Mouse (Mus musculus): ENCODE measurements around the gene Apex1. TPM values are rescaled to one million over a fixed set of nuclear protein-coding genes. Genes with fewer than 3 reads are reported as not detected.
"Not testable (repeated sequence)": the region's sequence is repeated elsewhere in the genome, so short reads cannot be mapped to it uniquely, and the experiment has no call there.

Apex1 gene
- polyA plus RNA-seq, 1 experiment from 2014 or later: 126 TPM

DNA sequence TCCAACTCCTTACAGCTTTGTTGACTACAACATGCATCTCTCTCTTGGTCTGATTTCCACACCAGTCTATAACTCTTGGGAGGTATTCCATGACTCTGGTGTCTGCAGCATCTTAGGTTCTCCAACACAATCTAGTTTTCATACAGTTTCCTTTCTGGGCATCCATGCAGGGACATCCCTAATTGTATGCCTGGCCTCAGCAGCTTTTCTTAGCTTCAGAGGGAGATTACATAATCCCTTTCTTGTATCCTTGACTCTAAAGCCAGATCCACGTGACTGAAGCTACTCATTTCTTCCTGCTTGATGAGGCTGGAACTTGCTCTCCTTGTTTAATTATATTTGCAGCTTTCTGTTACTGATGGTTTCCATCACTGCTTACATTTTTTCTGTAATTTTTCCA, 11.9 kb downstream of the Apex1 start:
- Histone ChIP-seq H3K4me2 (ENCODE audit: low read depth, low read length) (no peak overlapping the region), H3K4me1 (ENCODE audit: control insufficient read depth, insufficient read depth, low read length) (peaks cover 3% of the 10 kb centered on the region; the same call in 1 of the 2 replicates), H3K9ac (ENCODE audit: low read length) (no peak overlapping the region), H3K9me3 (replicated peaks; ENCODE audit: control insufficient read depth, low read length) (no peaks in the 10 kb centered on the region), H3K27ac (ENCODE audit: low read length) (no peak overlapping the region), H3K27me3 (ENCODE audit: control insufficient read depth, insufficient read depth, low read length) (no peaks in the 10 kb centered on the region), H3K36me3 (ENCODE audit: control insufficient read depth, insufficient read depth) (no peaks in the 10 kb centered on the region), H3K4me3 (ENCODE audit: low read length) (no peak overlapping the region)
- ATAC-seq (replicated peaks; ENCODE audit: extremely low read depth, insufficient read depth, low FRiP score): no peak
- 46% methylated on average over 1 of the region's 1 CpGs for WGBS

DNA sequence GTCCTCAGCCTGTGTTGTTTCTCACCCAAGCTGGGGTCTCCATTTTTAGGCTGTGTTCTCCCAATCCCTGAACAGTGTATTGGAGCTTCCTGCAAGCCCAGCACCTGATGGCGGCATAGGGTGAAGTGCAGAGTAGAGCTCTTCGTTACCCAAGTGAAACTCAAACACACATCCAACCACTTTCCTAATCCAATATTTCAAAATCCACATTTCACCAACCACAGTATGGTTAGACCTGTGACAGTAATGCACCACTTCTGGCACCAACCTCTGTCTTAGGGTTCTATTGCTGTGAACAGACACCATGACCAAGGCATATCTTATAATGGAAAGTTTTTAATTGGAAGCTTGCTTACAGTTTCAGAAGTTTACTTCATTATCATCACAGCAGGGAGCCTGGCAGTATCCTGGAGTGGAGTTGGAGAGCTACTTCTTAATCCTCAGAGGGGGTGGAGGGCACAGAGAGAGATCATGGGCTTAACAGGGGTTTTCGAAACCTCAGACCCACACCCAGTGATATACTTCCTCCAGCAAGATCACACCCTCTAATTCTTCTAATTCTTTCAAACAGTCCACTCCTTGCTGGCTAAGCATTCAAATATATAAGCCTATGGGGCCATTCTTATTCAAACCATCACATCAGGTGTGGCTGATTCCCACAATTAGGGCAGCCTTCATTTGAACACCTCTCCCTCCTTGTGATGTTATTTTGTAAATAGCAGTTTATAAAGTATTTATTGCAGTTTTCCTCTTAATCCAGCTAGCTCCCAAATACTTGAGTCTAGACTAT, 13.5 kb downstream of the Apex1 start:
- Histone ChIP-seq H3K4me3 (ENCODE audit: low read length) (no peak overlapping the region), H3K9ac (ENCODE audit: low read length) (no peak overlapping the region), H3K36me3 (ENCODE audit: control insufficient read depth, insufficient read depth) (no peaks in the 10 kb centered on the region), H3K27ac (ENCODE audit: low read length) (no peak overlapping the region), H3K4me1 (ENCODE audit: control insufficient read depth, insufficient read depth, low read length) (no peaks in the 10 kb centered on the region), H3K27me3 (ENCODE audit: control insufficient read depth, insufficient read depth, low read length) (no peaks in the 10 kb centered on the region), H3K9me3 (replicated peaks; ENCODE audit: control insufficient read depth, low read length) (no peaks in the 10 kb centered on the region), H3K4me2 (ENCODE audit: low read depth, low read length) (no peak overlapping the region)
- ATAC-seq (replicated peaks; ENCODE audit: extremely low read depth, insufficient read depth, low FRiP score): no peak
- 86% methylated on average over 3 of the region's 3 CpGs for WGBS

DNA sequence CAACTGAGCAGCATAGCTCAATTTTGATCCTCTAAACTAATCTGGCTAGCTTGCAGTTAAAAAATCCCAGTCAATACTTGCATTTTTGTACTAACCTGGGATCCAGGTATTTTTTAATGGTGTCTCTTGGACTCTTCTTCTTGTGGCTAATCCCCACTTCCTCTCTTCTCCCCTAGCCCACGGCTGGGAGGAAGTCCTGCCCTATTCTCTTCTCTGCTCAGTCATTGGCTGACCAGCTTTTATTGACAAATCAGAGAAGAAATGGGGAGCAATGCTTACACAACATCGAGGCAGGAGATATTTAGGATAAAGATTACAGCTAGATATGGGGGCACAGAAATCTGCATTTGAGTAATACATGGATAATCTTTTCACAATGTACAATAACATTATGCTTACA, 14.2 kb downstream of the Apex1 start:
- no peak overlapping the region for H3K4me2 ChIP-seq (ENCODE audit: low read depth, low read length)
- no peaks in the 10 kb centered on the region for H3K9me3 ChIP-seq (replicated peaks; ENCODE audit: control insufficient read depth, low read length)
- H3K4me3 ChIP-seq (ENCODE audit: low read length): no peak overlapping the region
- no peaks in the 10 kb centered on the region for H3K36me3 ChIP-seq (ENCODE audit: control insufficient read depth, insufficient read depth)
- H3K27ac ChIP-seq (ENCODE audit: low read length): no peak overlapping the region
- no peaks in the 10 kb centered on the region for H3K27me3 ChIP-seq (ENCODE audit: control insufficient read depth, insufficient read depth, low read length)
- ATAC-seq (replicated peaks; ENCODE audit: extremely low read depth, insufficient read depth, low FRiP score): no peak
- H3K4me1 ChIP-seq (ENCODE audit: control insufficient read depth, insufficient read depth, low read length): peaks cover 3% of the 10 kb centered on the region
- WGBS: 30% methylated on average over 2 of the region's 2 CpGs
- H3K9ac ChIP-seq (ENCODE audit: low read length): no peak overlapping the region

DNA sequence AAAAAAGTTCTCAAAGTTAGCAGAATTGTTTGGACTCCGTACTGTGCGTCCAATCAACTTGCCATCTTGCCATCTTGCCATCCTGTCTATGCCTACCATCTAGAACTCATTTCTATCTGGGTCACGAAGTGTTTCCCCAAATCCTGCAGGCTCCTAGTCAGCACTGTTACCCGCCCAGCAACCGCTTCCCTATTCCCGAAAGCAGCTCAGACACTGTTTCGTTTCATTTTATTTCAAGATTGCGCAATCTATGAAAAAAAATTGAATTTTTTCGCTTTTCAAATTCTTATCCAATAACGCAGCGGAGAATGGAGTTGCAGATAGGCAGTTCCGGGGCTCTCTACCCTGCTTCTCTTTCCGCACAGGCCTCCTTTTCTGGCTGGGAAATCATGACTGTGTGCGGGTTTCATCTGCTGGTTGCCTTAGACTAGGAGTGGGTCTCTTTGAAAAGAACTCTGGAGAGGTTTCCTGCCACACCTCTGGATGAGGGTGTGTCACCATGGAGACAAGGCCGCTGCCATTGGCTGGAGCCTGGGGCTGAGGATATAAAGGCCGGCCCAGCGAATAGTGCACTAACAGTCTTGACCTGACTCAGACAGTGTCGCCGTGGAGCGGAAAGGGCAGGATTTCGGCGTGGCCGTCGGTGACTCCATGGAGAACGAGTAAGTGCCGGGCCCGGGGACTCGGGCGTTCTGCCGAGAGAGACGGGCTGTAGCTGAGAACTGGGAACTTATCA, 19.3 kb downstream of the Apex1 start, which contains the start of gene Gm49342:
Gene Gm49342, plus strand, starts transcription at position 586 of the 736 bp plus-strand sequence.
- peak; percentile 99 for ATAC-seq (replicated peaks; ENCODE audit: extremely low read depth, insufficient read depth, low FRiP score)
- WGBS: 13% methylated on average over 31 of the region's 31 CpGs

DNA sequence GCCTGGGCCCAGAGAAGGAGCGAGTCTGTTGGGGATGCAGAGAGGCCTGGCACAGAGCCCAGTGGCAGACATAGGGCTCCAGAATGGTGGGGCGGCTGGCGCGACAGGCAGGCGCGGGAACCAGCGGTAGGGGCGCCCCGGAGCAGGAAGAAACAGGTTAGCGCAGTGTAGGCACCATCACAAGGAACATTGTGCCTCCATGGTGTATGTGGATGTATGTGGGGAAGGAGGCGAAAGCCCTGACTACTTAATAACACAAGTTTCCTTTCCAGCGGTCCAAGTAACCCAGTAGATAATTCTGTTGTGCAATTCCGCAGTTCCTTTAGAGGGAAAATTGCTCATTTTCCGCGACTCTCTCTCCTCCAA, 19.9 kb downstream of the Apex1 start:
- ATAC-seq (replicated peaks; ENCODE audit: extremely low read depth, insufficient read depth, low FRiP score): peak; percentile 92
- Histone ChIP-seq H3K4me3 (ENCODE audit: low read length) (peak overlapping the region; percentile 52), H3K9ac (ENCODE audit: low read length) (peak overlapping the region; percentile 76), H3K27ac (ENCODE audit: low read length) (peak overlapping the region; percentile 89), H3K4me2 (ENCODE audit: low read depth, low read length) (peak overlapping the region; percentile 60)
- 1% methylated on average over 15 of the region's 15 CpGs for WGBS
- H3K4me1 ChIP-seq (ENCODE audit: control insufficient read depth, insufficient read depth, low read length); H3K9me3 ChIP-seq (replicated peaks; ENCODE audit: control insufficient read depth, low read length); H3K27me3 ChIP-seq (ENCODE audit: control insufficient read depth, insufficient read depth, low read length); H3K36me3 ChIP-seq (ENCODE audit: control insufficient read depth, insufficient read depth): not testable (repeated sequence)

More for the DNA sequence above, 19.3 kb downstream of the Apex1 start, which contains the start of gene Gm49342:
- Histone ChIP-seq H3K36me3 (ENCODE audit: control insufficient read depth, insufficient read depth) (no peaks in the 10 kb centered on the region), H3K4me1 (ENCODE audit: control insufficient read depth, insufficient read depth, low read length) (peaks cover 8% of the 10 kb centered on the region), H3K27me3 (ENCODE audit: control insufficient read depth, insufficient read depth, low read length) (no peaks in the 10 kb centered on the region), H3K9ac (ENCODE audit: low read length) (peak within 1 kb of the TSS; percentile 76), H3K4me3 (ENCODE audit: low read length) (peak within 1 kb of the TSS; percentile 52), H3K4me2 (ENCODE audit: low read depth, low read length) (peak within 1 kb of the TSS; percentile 60), H3K9me3 (replicated peaks; ENCODE audit: control insufficient read depth, low read length) (no peaks in the 10 kb centered on the region), H3K27ac (ENCODE audit: low read length) (peak within 1 kb of the TSS; percentile 89)

DNA sequence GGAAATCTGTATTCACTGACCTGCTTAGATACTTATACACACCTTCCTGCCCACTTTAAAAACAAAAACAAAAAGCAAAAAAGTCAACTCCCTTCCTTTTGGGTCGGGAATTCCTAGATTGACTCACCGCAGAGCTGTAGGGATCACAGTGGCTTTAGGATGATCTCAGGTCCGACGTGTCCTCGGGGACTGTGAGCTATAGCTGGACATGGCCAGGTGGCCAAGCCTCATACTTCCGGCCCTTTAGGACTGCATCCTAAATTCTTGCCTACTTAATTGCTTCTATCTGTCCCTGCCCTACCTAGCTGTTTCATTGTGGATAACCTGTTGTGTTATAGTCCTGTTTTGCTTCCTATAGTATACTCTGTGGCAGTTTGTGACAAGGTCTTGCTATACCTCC, 20.3 kb downstream of the Apex1 start:
- WGBS: 11% methylated on average over 6 of the region's 6 CpGs
- H3K27ac ChIP-seq (ENCODE audit: low read length): peak overlapping the region; percentile 89
- ATAC-seq (replicated peaks; ENCODE audit: extremely low read depth, insufficient read depth, low FRiP score); H3K36me3 ChIP-seq (ENCODE audit: control insufficient read depth, insufficient read depth); H3K4me1 ChIP-seq (ENCODE audit: control insufficient read depth, insufficient read depth, low read length); H3K27me3 ChIP-seq (ENCODE audit: control insufficient read depth, insufficient read depth, low read length); H3K9me3 ChIP-seq (replicated peaks; ENCODE audit: control insufficient read depth, low read length): not testable (repeated sequence)
- peak overlapping the region; percentile 76 for H3K9ac ChIP-seq (ENCODE audit: low read length)
- H3K4me3 ChIP-seq (ENCODE audit: low read length): peak overlapping the region; percentile 52
- H3K4me2 ChIP-seq (ENCODE audit: low read depth, low read length): peak overlapping the region; percentile 60

DNA sequence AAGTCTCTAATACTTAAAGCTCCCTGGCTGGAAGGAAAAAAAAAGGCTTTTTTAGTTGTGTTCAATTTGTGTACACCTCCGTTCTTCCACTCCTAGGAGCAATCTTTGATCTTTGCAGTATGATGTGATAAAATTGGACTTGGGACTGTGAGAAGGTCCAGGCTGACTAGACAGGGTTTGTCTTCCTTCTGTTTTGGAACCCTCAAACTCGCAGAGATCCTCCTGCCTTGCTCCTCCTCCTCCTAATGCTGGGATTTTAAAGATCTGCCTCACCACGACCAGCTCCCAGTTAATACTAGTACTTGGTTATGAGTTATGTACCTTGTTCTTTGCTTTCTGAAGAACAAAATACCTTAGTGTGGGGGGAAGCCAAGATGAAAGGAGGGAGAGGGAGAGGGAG, 20.8 kb downstream of the Apex1 start:
- H3K9ac ChIP-seq (ENCODE audit: low read length): peak overlapping the region; percentile 76; the same call in 1 of the 2 replicates
- H3K36me3 ChIP-seq (ENCODE audit: control insufficient read depth, insufficient read depth); H3K9me3 ChIP-seq (replicated peaks; ENCODE audit: control insufficient read depth, low read length); H3K4me1 ChIP-seq (ENCODE audit: control insufficient read depth, insufficient read depth, low read length); ATAC-seq (replicated peaks; ENCODE audit: extremely low read depth, insufficient read depth, low FRiP score); H3K27ac ChIP-seq (ENCODE audit: low read length); H3K27me3 ChIP-seq (ENCODE audit: control insufficient read depth, insufficient read depth, low read length): not testable (repeated sequence)
- peak overlapping the region; percentile 60 for H3K4me2 ChIP-seq (ENCODE audit: low read depth, low read length)
- peak overlapping the region; percentile 52 for H3K4me3 ChIP-seq (ENCODE audit: low read length)
- 28% methylated on average over 3 of the region's 3 CpGs for WGBS

DNA sequence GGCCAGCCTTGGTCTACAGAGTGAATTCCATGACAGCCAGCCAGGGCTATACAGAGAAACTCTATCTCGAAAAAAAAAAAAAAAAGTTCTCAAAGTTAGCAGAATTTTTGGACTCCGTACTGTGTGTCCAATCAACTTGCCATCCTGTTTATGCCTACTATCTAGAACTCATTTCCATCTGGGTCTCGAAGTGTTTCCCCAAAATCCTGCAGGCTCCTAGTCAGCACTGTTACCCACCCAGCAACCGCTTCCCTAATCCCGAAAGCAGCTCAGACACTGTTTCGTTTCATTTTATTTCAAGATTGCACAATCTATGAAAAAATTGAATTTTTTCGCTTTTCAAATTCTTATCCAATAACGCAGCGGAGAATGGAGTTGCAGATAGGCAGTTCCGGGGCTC, 30.7 kb downstream of the Apex1 start:
- Histone ChIP-seq H3K9ac (ENCODE audit: low read length) (no peak overlapping the region), H3K36me3 (ENCODE audit: control insufficient read depth, insufficient read depth) (peaks cover 3% of the 10 kb centered on the region; the same call in 1 of the 2 replicates), H3K27me3 (ENCODE audit: control insufficient read depth, insufficient read depth, low read length) (no peaks in the 10 kb centered on the region), H3K4me1 (ENCODE audit: control insufficient read depth, insufficient read depth, low read length) (no peaks in the 10 kb centered on the region), H3K27ac (ENCODE audit: low read length) (no peak overlapping the region), H3K9me3 (replicated peaks; ENCODE audit: control insufficient read depth, low read length) (no peaks in the 10 kb centered on the region), H3K4me3 (ENCODE audit: low read length) (no peak overlapping the region), H3K4me2 (ENCODE audit: low read depth, low read length) (no peak overlapping the region)
- WGBS: 82% methylated on average over 10 of the region's 10 CpGs
- no peak for ATAC-seq (replicated peaks; ENCODE audit: extremely low read depth, insufficient read depth, low FRiP score)

DNA sequence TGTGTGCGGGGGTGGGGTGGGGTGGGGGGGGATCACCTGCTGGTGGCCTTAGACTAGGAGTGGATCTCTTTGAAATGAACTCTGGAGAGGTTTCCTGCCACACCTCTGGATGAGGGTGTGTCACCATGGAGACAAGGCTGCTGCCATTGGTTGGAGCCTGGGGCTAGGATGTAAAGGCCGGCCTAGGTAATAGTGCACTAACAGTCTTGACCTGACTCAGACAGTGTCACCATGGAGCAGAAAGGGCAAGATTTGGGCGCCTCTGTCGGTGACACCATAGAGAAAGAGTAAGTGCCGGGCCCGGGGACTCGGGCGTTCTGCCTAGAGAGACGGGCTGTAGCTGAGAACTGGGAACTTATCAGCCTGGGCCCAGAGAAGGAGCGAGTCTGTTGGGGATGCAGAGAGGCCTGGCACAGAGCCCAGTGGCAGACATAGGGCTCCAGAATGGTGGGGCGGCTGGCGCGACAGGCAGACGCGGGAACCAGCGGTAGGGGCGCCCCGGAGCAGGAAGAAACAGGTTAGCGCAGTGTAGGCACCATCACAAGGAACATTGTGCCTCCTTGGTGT, 31.3 kb downstream of the Apex1 start, which contains the start of gene Pnp2:
Gene Pnp2, plus strand, starts transcription at position 51 of the 567 bp plus-strand sequence.
- H3K9me3 ChIP-seq (replicated peaks; ENCODE audit: control insufficient read depth, low read length); H3K27me3 ChIP-seq (ENCODE audit: control insufficient read depth, insufficient read depth, low read length); H3K4me1 ChIP-seq (ENCODE audit: control insufficient read depth, insufficient read depth, low read length); H3K36me3 ChIP-seq (ENCODE audit: control insufficient read depth, insufficient read depth): not testable (repeated sequence)
- peak; percentile 88 for ATAC-seq (replicated peaks; ENCODE audit: extremely low read depth, insufficient read depth, low FRiP score)
- Histone ChIP-seq H3K27ac (ENCODE audit: low read length) (0 out of 2 replicates have a peak within 1 kb of the TSS, but pooled peaks have one; percentile 25), H3K9ac (ENCODE audit: low read length) (peak within 1 kb of the TSS; percentile 8; the same call in 1 of the 2 replicates), H3K4me3 (ENCODE audit: low read length) (peak within 1 kb of the TSS; percentile 38), H3K4me2 (ENCODE audit: low read depth, low read length) (peak within 1 kb of the TSS; percentile 54)
- WGBS: 6% methylated on average over 19 of the region's 19 CpGs

Measured in heart, embryonic 16.5 days (tissue).